Mouse (Mus musculus): ENCODE results near the gene Nrarp. TPM values are rescaled to one million over a fixed set of nuclear protein-coding genes. Genes with fewer than 3 reads are reported as not detected.

The Nrarp gene
- total and polyA plus RNA-seq, 3 experiments = 0.20 to 3.1 (median 0.35) TPM

- Histone ChIP-seq H3K4me2 (ENCODE audit: insufficient read depth, low read depth, poor library complexity, severe bottlenecking) (no peak overlapping the region), H3K4me3 (replicated peaks in 1 of 3; ENCODE audit: low read depth in 2 of 3, low read length in 2 of 3, poor library complexity in 1 of 3) (no peak overlapping the region), H3K9me3 (replicated peaks; ENCODE audit: low read length) (no peaks in the 10 kb centered on the region), H3K4me1 (ENCODE audit: control insufficient read depth in 1 of 2, insufficient read depth in 2 of 2) (peaks cover 13 to 26% of the 10 kb centered on the region in 2 experiments), H3K36me3 (replicated peaks in 1 of 2; ENCODE audit: control insufficient read depth in 1 of 2, insufficient read depth in 1 of 2, low read length in 1 of 2) (no peaks in the 10 kb centered on the region), H3K9ac (ENCODE audit: insufficient read depth, low read depth) (no peak overlapping the region), H3K27me3 (replicated peaks) (peaks cover 15% of the 10 kb centered on the region), H3K27ac (ENCODE audit: insufficient read depth, low read depth) (no peak overlapping the region), H3K79me2 (replicated peaks; ENCODE audit: control insufficient read depth, extremely low read depth, insufficient read depth, poor library complexity, severe bottlenecking) (no peaks in the 10 kb centered on the region)
- dilution Hi-C loops (cut with MboI; ENCODE audit: extremely low pct_ligation_motif_present, extremely low pct_unique_long_range_greater_than_20kb, low sequenced_read_pairs) = no loop called here
- TF ChIP-seq MAZ (IDR thresholded peaks at IDR 0.05; ENCODE audit: low read depth, low read length) (no peak), CHD2 (IDR thresholded peaks at IDR 0.05; ENCODE audit: low read length) (0 out of 2 replicates have a peak, but pooled peaks have one; percentile 7)
- DNase-seq (ENCODE audit: extremely low read depth) = no peak
- in situ Hi-C loops (cut with MboI; ENCODE audit: low pct_ligation_motif_present, low pct_unique_long_range_greater_than_20kb, low sequenced_read_pairs) = no loop called here
Measured at GRCm38 (mm10) chr2:25169778-25170177, 10.8 kb upstream of the Nrarp start.

- Histone ChIP-seq H3K36me3 (replicated peaks in 1 of 2; ENCODE audit: control insufficient read depth in 1 of 2, insufficient read depth in 1 of 2, low read length in 1 of 2) (no peaks in the 10 kb centered on the region), H3K4me3 (replicated peaks in 1 of 3; ENCODE audit: low read depth in 2 of 3, low read length in 2 of 3, poor library complexity in 1 of 3) (no peak overlapping the region), H3K79me2 (replicated peaks; ENCODE audit: control insufficient read depth, extremely low read depth, insufficient read depth, poor library complexity, severe bottlenecking) (no peaks in the 10 kb centered on the region), H3K27me3 (replicated peaks) (peaks cover 22% of the 10 kb centered on the region), H3K9ac (ENCODE audit: insufficient read depth, low read depth) (no peak overlapping the region), H3K4me1 (ENCODE audit: control insufficient read depth in 1 of 2, insufficient read depth in 2 of 2) (peaks cover 15 to 26% of the 10 kb centered on the region in 2 experiments), H3K4me2 (ENCODE audit: insufficient read depth, low read depth, poor library complexity, severe bottlenecking) (no peak overlapping the region), H3K27ac (ENCODE audit: insufficient read depth, low read depth) (no peak overlapping the region), H3K9me3 (replicated peaks; ENCODE audit: low read length) (no peaks in the 10 kb centered on the region)
- TF ChIP-seq NRF1 (IDR thresholded peaks at IDR 0.05; ENCODE audit: low read depth, low read length) (no peak), BHLHE40 (IDR thresholded peaks at IDR 0.05; ENCODE audit: low read depth, low read length) (no peak), NELFE (IDR thresholded peaks at IDR 0.05; ENCODE audit: low read depth, low read length) (no peak), CHD1 (IDR thresholded peaks at IDR 0.05; ENCODE audit: low read depth, low read length) (no peak), EP300 (IDR thresholded peaks at IDR 0.05; ENCODE audit: low read length) (0 out of 2 replicates have a peak, but pooled peaks have one; percentile 4)
- dilution Hi-C loops (cut with MboI; ENCODE audit: extremely low pct_ligation_motif_present, extremely low pct_unique_long_range_greater_than_20kb, low sequenced_read_pairs) (no loop called here), in situ Hi-C loops (cut with MboI; ENCODE audit: low pct_ligation_motif_present, low pct_unique_long_range_greater_than_20kb, low sequenced_read_pairs) (no loop called here)
- no peak for DNase-seq (ENCODE audit: extremely low read depth)
Measured at GRCm38 (mm10) chr2:25170326-25171100, 10.0 kb upstream of the Nrarp start.

GRCm38 (mm10) chr2:25171101-25171768, 9.3 kb upstream of the Nrarp start:
- Histone ChIP-seq H3K9me3 (replicated peaks; ENCODE audit: low read length) (no peaks in the 10 kb centered on the region), H3K36me3 (replicated peaks in 1 of 2; ENCODE audit: control insufficient read depth in 1 of 2, insufficient read depth in 1 of 2, low read length in 1 of 2) (no peaks in the 10 kb centered on the region), H3K4me1 (ENCODE audit: control insufficient read depth in 1 of 2, insufficient read depth in 2 of 2) (peaks cover 15 to 24% of the 10 kb centered on the region in 2 experiments), H3K4me3 (replicated peaks in 1 of 3; ENCODE audit: low read depth in 2 of 3, low read length in 2 of 3, poor library complexity in 1 of 3) (no peak overlapping the region), H3K9ac (ENCODE audit: insufficient read depth, low read depth) (no peak overlapping the region), H3K79me2 (replicated peaks; ENCODE audit: control insufficient read depth, extremely low read depth, insufficient read depth, poor library complexity, severe bottlenecking) (no peaks in the 10 kb centered on the region), H3K27ac (ENCODE audit: insufficient read depth, low read depth) (no peak overlapping the region), H3K27me3 (replicated peaks) (peaks cover 29% of the 10 kb centered on the region), H3K4me2 (ENCODE audit: insufficient read depth, low read depth, poor library complexity, severe bottlenecking) (no peak overlapping the region)
- no peak for TF ChIP-seq MAX (IDR thresholded peaks at IDR 0.05; ENCODE audit: low read length)
- TF ChIP-seq ZMIZ1 (IDR thresholded peaks at IDR 0.05; ENCODE audit: low read depth, low read length) = no peak
- no peak for TF ChIP-seq TBP (conservative IDR thresholded peaks at IDR 0.05; ENCODE audit: low read depth, low read length)
- TF ChIP-seq MXI1 (IDR thresholded peaks at IDR 0.05; ENCODE audit: low read depth, low read length) = no peak
- dilution Hi-C loops (cut with MboI; ENCODE audit: extremely low pct_ligation_motif_present, extremely low pct_unique_long_range_greater_than_20kb, low sequenced_read_pairs) (no loop called here), in situ Hi-C loops (cut with MboI; ENCODE audit: low pct_ligation_motif_present, low pct_unique_long_range_greater_than_20kb, low sequenced_read_pairs) (no loop called here)
- DNase-seq (ENCODE audit: extremely low read depth) = no peak

Measured in CH12.LX (cell line).